Mouse (Mus musculus) cortical plate, adult 2 months (tissue): ENCODE measurements around the gene Rhob. TPM values are rescaled to one million over a fixed set of nuclear protein-coding genes. Genes with fewer than 3 reads are reported as not detected.

ENCODE experiments used
- H3K27ac ChIP-seq: fragments of 200-500 bp; 2 replicates; pipeline ENCODE4 v1.5.1; 2012; ENCODE audit warnings: low read length, control low read depth, inconsistent platforms; ENCODE audit not compliant: insufficient read depth
- H3K4me1 ChIP-seq: fragments of 200-500 bp; 2 replicates; pipeline ENCODE4 v1.6.1; 2011; ENCODE audit warnings: low read length; ENCODE audit not compliant: control insufficient read depth, insufficient read depth
- H3K4me3 ChIP-seq: fragments of 200-500 bp; 2 replicates; pipeline ENCODE4 v1.5.1; 2011; ENCODE audit warnings: mild to moderate bottlenecking, low read length, control low read depth; ENCODE audit not compliant: insufficient read depth
- CTCF ChIP-seq: fragments of 200-500 bp; IDR thresholded peaks from 2 replicates; pipeline ENCODE4 v1.5.1; 2011; ENCODE audit warnings: mild to moderate bottlenecking, control low read depth, low read length; ENCODE audit not compliant: insufficient read depth; ENCODE audit errors: extremely low read depth
- POLR2A ChIP-seq: fragments of 200-500 bp; IDR thresholded peaks from 2 replicates; pipeline ENCODE4 v1.6.1; 2011; ENCODE audit warnings: mild to moderate bottlenecking, low read length, control low read depth; ENCODE audit not compliant: insufficient read depth; ENCODE audit errors: extremely low read depth
- polyA plus RNA-seq: library from polyadenylated mRNA; depleted of rRNA; stranded (reverse); fragments of >200 nt; gene quantifications from 2 replicates; pipeline ENCODE4 v1.2.3, GENCODE M21; 2012

Gene Rhob
- polyA plus RNA-seq, 1 experiment: 368 TPM

GRCm38 (mm10) chr12:8497314-8497706, 2.5 kb downstream of the Rhob start:
- TF ChIP-seq CTCF: no peak
- 0 out of 2 replicates have a peak, but pooled peaks have one; percentile 26 for TF ChIP-seq POLR2A
- Histone ChIP-seq H3K27ac (no peak overlapping the region), H3K4me1 (peaks cover 3% of the 10 kb centered on the region; the same call in 1 of the 2 replicates)

GRCm38 (mm10) chr12:8496679-8497313, 3.0 kb downstream of the Rhob start:
- H3K4me3 ChIP-seq: peak overlapping the region; percentile 94; the same call in 1 of the 2 replicates
- no peak for TF ChIP-seq POLR2A
- TF ChIP-seq CTCF: no peak
- 0 out of 2 replicates have a peak overlapping the region, but pooled peaks have one; percentile 39 for H3K27ac ChIP-seq
- peaks cover 3% of the 10 kb centered on the region; the same call in 1 of the 2 replicates for H3K4me1 ChIP-seq

More at GRCm38 (mm10) chr12:8497314-8497706, 2.5 kb downstream of the Rhob start:
- peak overlapping the region; percentile 94; the same call in 1 of the 2 replicates for H3K4me3 ChIP-seq

DNA sequence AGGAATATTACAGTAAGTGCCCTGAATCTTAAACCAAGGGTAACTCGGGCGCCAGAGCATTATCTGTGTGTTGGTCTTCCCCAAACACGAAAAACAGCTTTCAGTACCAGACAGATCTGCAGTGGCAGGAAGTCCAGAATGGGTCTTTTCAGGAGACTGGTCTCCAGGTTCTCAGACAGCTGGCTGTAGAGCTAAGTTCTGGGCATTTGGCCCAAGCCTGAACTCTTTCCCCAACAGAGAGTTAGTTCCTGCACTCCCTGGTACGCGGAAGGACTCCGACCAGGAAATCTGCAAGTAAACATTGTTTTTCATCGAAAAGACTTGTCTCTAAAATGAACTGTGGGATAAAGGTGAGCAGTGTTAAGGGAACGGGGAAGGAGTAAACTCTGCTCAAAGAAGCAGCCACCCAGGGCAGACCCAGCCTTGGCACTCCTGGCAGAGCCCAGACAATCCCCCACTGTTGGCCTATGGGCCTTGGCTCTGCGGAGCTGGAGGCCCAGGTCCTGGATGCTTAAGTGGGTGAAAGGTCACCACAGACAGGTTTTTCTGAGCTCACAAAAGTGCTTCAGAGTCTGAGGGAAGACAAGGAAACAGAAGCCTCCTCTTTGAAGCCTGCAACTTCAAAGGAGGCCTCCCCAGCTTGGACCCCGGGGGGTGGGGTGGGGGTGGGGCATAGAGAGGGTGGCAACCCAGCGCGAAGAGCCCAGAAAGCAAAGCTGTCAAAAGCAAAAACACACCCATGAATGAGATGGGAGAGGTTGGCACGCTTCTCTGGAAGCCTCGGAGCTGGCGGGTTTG, 3.7 kb downstream of the Rhob start:
- Histone ChIP-seq H3K4me1 (peaks cover 3% of the 10 kb centered on the region; the same call in 1 of the 2 replicates), H3K27ac (peak overlapping the region; percentile 88), H3K4me3 (peak overlapping the region; percentile 94; the same call in 1 of the 2 replicates)
- TF ChIP-seq CTCF: no peak
- no peak for TF ChIP-seq POLR2A

DNA sequence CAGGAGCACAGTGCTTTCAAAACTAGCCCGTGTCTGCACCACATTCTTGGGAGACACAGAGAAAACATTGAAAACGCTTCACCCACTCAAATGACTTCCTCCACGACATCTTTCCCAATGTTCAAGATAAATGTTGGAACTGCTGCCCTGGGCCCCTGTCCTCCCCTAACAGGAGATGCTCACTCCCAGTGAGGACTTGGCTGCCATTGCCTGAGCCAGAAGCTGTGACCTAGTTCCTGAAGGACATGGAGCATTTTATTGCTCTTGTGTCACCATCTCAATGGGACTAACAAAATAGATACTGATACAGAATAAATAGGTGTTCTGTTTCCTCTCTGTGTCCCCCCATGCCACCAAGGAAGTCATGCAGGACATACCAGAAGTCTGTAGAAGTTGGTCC, 5.1 kb downstream of the Rhob start:
- Histone ChIP-seq H3K4me3 (no peak overlapping the region), H3K4me1 (no peaks in the 10 kb centered on the region), H3K27ac (no peak overlapping the region)
- TF ChIP-seq POLR2A (no peak), CTCF (no peak)

DNA sequence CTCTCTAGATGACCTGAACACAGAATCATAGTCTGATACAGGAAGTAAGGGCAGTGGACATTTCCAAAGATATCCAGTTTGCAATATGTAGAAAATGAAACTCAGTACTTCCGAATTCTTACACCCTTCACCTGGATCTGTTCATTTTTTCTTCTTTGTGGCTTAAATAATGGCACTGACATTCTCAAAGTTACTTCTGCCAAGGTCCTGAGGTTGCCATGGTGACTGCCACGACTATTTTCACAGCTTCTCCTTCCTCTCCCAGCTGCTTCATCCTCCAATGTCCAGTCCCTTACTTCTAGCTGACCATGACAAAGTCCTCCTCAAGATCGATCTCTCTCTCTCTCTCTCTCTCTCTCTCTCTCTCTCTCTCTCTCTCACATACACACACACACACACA, 6.4 kb downstream of the Rhob start:
- no peak overlapping the region for H3K27ac ChIP-seq
- TF ChIP-seq POLR2A (no peak), CTCF (no peak)
- H3K4me3 ChIP-seq: no peak overlapping the region
- H3K4me1 ChIP-seq: peaks cover 2% of the 10 kb centered on the region; the same call in 1 of the 2 replicates

GRCm38 (mm10) chr12:8489098-8489497, 10.7 kb downstream of the Rhob start:
- TF ChIP-seq POLR2A: no peak
- no peak for TF ChIP-seq CTCF
- Histone ChIP-seq H3K4me1 (peaks cover 6% of the 10 kb centered on the region; the same call in 1 of the 2 replicates), H3K4me3 (no peak overlapping the region)

DNA sequence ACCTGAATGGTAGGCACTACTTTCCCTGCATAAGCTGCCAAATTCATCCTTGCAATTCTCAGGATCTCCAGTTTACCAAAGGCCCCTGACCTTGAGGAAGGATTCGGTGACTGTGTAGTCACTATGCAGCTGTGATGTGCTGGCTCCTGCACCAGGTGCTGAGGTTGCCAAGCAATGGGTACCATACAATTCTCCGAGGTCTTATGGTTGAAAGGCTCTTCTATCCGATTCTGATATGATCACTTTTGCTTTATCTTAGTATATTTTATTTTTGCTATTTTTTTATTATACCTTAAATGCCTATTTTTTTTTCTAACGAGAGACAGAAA, 11.2 kb downstream of the Rhob start:
- TF ChIP-seq CTCF (no peak), POLR2A (no peak)
- Histone ChIP-seq H3K4me1 (peaks cover 6% of the 10 kb centered on the region; the same call in 1 of the 2 replicates), H3K4me3 (no peak overlapping the region), H3K27ac (no peak overlapping the region)

More at GRCm38 (mm10) chr12:8489098-8489497, 10.7 kb downstream of the Rhob start:
- no peak overlapping the region for H3K27ac ChIP-seq

GRCm38 (mm10) chr12:8487959-8488651, 11.7 kb downstream of the Rhob start:
- TF ChIP-seq CTCF (no peak), POLR2A (no peak)
- Histone ChIP-seq H3K27ac (no peak overlapping the region), H3K4me3 (no peak overlapping the region), H3K4me1 (peaks cover 6% of the 10 kb centered on the region; the same call in 1 of the 2 replicates)

DNA sequence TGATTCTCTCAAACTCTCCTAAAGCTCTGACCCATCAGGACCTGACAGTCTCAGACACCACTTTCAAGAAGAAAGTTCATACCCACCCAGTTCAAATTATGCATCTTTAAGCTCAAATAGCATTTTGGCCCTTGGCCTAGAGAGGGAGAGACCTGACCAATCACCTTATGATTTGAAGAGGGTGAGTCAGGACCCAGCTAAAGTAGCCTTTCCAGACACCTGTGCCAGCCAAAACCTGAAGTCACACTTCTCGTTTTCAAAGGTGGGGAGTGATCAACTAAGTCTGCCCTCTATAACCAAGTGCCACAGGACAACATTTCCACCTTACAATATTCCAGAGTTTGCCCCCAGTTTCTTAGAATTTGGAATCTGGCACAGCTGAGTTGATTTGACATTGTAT, 12.5 kb downstream of the Rhob start:
- Histone ChIP-seq H3K4me3 (no peak overlapping the region), H3K4me1 (peaks cover 6% of the 10 kb centered on the region; the same call in 1 of the 2 replicates), H3K27ac (no peak overlapping the region)
- no peak for TF ChIP-seq CTCF
- no peak for TF ChIP-seq POLR2A
